Mouse (Mus musculus) large intestine, adult 2 months (tissue): ENCODE data around the gene Bud13. TPM values are rescaled to one million over a fixed set of nuclear protein-coding genes. Genes with fewer than 3 reads are reported as not detected.
A peak's percentile ranks its signal among the peaks of the same experiment; 100 is the strongest.

Experiments
- DNase-seq: peaks from one replicate; pipeline ENCODE4 v3.0.0-alpha.2; 2012; ENCODE audit warnings: low read depth, low spot score
- WGBS: fragments of 180-500 bp; shearing (Covaris S2); methylation state at CpG from one replicate; pipeline ENCODE4 v1.1.7; 2018; 5-methylcytosine and 5-hydroxymethylcytosine counted together
- polyA plus RNA-seq: library from polyadenylated mRNA; depleted of rRNA; stranded (reverse); fragments of >200 nt; gene quantifications from 2 replicates; pipeline ENCODE4 v1.2.3, GENCODE M21; 2012; rRNA removed

The Bud13 gene
- polyA plus RNA-seq = 7.5 and 9.2 TPM in 2 replicates

GRCm38 (mm10) chr9:46282631-46283436 is at the start of gene Bud13:
TSS of gene Bud13 (plus strand) at chr9:46283008.
- under 1% methylated on average over 55 of the region's 55 CpGs for WGBS
- DNase-seq = peak; percentile 73

GRCm38 (mm10) chr9:46235196-46235595 is 47.6 kb upstream of the Bud13 start:
- WGBS = 65% methylated on average over 6 of the region's 6 CpGs
- DNase-seq = no peak

GRCm38 (mm10) chr9:46235596-46235648 is 47.4 kb upstream of the Bud13 start, which contains the start of gene Apoc3:
TSS of gene Apoc3 (minus strand) at chr9:46235636.
- no peak for DNase-seq

GRCm38 (mm10) chr9:46235649-46236048 is 47.2 kb upstream of the Bud13 start:
- WGBS = 57% methylated on average over 4 of the region's 4 CpGs
- DNase-seq = no peak

GRCm38 (mm10) chr9:46238850-46239249 is 44.0 kb upstream of the Bud13 start:
- 87% methylated on average over 7 of the region's 7 CpGs for WGBS
- no peak for DNase-seq

- no peak for DNase-seq
- 58% methylated on average over 7 of the region's 7 CpGs for WGBS
Observed at GRCm38 (mm10) chr9:46240526-46241153, 42.2 kb upstream of the Bud13 start, which contains the start of gene Apoa4. TSS of gene Apoa4 (plus strand) at chr9:46240696.

GRCm38 (mm10) chr9:46241818-46242217 is 41.0 kb upstream of the Bud13 start:
- 46% methylated on average over 2 of the region's 2 CpGs for WGBS
- no peak for DNase-seq

GRCm38 (mm10) chr9:46243122-46243521 is 39.7 kb upstream of the Bud13 start:
- DNase-seq = no peak
- WGBS = 51% methylated on average over 4 of the region's 4 CpGs

- 43% methylated on average over 8 of the region's 8 CpGs for WGBS
- DNase-seq = no peak
Observed at GRCm38 (mm10) chr9:46243584-46243983, 39.2 kb upstream of the Bud13 start.

- 22% methylated on average over 11 of the region's 11 CpGs for WGBS
Observed at GRCm38 (mm10) chr9:46246752-46247324, 36.0 kb upstream of the Bud13 start.

GRCm38 (mm10) chr9:46256177-46256576 is 26.6 kb upstream of the Bud13 start:
- WGBS = 81% methylated on average over 7 of the region's 7 CpGs

More at GRCm38 (mm10) chr9:46246752-46247324, 36.0 kb upstream of the Bud13 start:
- peak; percentile 70 for DNase-seq

GRCm38 (mm10) chr9:46256658-46257385 is 26.0 kb upstream of the Bud13 start:
- no peak for DNase-seq
- 70% methylated on average over 10 of the region's 10 CpGs for WGBS

More at GRCm38 (mm10) chr9:46256177-46256576, 26.6 kb upstream of the Bud13 start:
- DNase-seq = no peak

- DNase-seq = no peak
- WGBS = 91% methylated on average over 3 of the region's 3 CpGs
Observed at GRCm38 (mm10) chr9:46257546-46257945, 25.3 kb upstream of the Bud13 start.

- WGBS = 86% methylated on average over 6 of the region's 6 CpGs
- no peak for DNase-seq
Observed at GRCm38 (mm10) chr9:46259111-46259510, 23.7 kb upstream of the Bud13 start.

GRCm38 (mm10) chr9:46261131-46261530 is 21.7 kb upstream of the Bud13 start:
- DNase-seq = no peak
- 66% methylated on average over 7 of the region's 7 CpGs for WGBS

GRCm38 (mm10) chr9:46268343-46268873 is 14.4 kb upstream of the Bud13 start, which contains the start of gene Apoa5:
TSS of gene Apoa5 (plus strand) at chr9:46268633.
- no peak for DNase-seq
- WGBS = 28% methylated on average over 7 of the region's 7 CpGs

- WGBS = 84% methylated on average over 5 of the region's 5 CpGs
- DNase-seq = no peak
Observed at GRCm38 (mm10) chr9:46269125-46269524, 13.7 kb upstream of the Bud13 start.

- DNase-seq = no peak
- 92% methylated on average over 4 of the region's 4 CpGs for WGBS
Observed at GRCm38 (mm10) chr9:46270782-46271181, 12.0 kb upstream of the Bud13 start.

GRCm38 (mm10) chr9:46272070-46272469 is 10.7 kb upstream of the Bud13 start:
- 79% methylated on average over 9 of the region's 9 CpGs for WGBS
- no peak for DNase-seq
